Mouse (Mus musculus): ENCODE data around the gene Kansl2. TPM values are rescaled to one million over a fixed set of nuclear protein-coding genes. Genes with fewer than 3 reads are reported as not detected.

Gene Kansl2
- polyA plus RNA-seq, 1 experiment from 2014 or later, result 32.0 TPM

- Histone ChIP-seq H3K9ac (no peak overlapping the region), H3K4me3 (replicated peaks) (no peak overlapping the region), H3K36me3 (replicated peaks) (no peaks in the 10 kb centered on the region), H3K27me3 (no peaks in the 10 kb centered on the region), H3K9me3 (replicated peaks) (no peaks in the 10 kb centered on the region), H3K4me2 (no peak overlapping the region), H3K27ac (replicated peaks) (no peak overlapping the region), H3K4me1 (replicated peaks) (no peaks in the 10 kb centered on the region)
- ATAC-seq (ENCODE audit: insufficient read depth), result no peak
- WGBS (ENCODE audit: insufficient replicate concordance), result 53% methylated on average over 2 of the region's 2 CpGs
Measured at GRCm38 (mm10) chr15:98491332-98491731, 42.7 kb downstream of the Kansl2 start.

- no peak for ATAC-seq (ENCODE audit: insufficient read depth)
- WGBS (ENCODE audit: insufficient replicate concordance), result 47% methylated on average over 8 of the region's 8 CpGs
- Histone ChIP-seq H3K36me3 (replicated peaks) (no peaks in the 10 kb centered on the region), H3K9ac (no peak overlapping the region), H3K4me1 (replicated peaks) (no peaks in the 10 kb centered on the region), H3K9me3 (replicated peaks) (no peaks in the 10 kb centered on the region), H3K4me3 (replicated peaks) (no peak overlapping the region), H3K27me3 (no peaks in the 10 kb centered on the region), H3K4me2 (no peak overlapping the region), H3K27ac (replicated peaks) (no peak overlapping the region)
Measured at GRCm38 (mm10) chr15:98486433-98487021, 47.5 kb downstream of the Kansl2 start.

GRCm38 (mm10) chr15:98483907-98484886, 49.9 kb downstream of the Kansl2 start:
- no peaks in the 10 kb centered on the region for H3K36me3 ChIP-seq (replicated peaks)
- no peaks in the 10 kb centered on the region for H3K9me3 ChIP-seq (replicated peaks)
- H3K4me2 ChIP-seq, result no peak overlapping the region
- H3K27ac ChIP-seq (replicated peaks), result no peak overlapping the region
- no peak overlapping the region for H3K9ac ChIP-seq
- H3K27me3 ChIP-seq, result no peaks in the 10 kb centered on the region
- no peaks in the 10 kb centered on the region for H3K4me1 ChIP-seq (replicated peaks)
- 31% methylated on average over 18 of the region's 18 CpGs for WGBS (ENCODE audit: insufficient replicate concordance)
- H3K4me3 ChIP-seq (replicated peaks), result no peak overlapping the region
- ATAC-seq (ENCODE audit: insufficient read depth), result no peak

- H3K4me3 ChIP-seq (replicated peaks), result no peak within 1 kb of the TSS
- WGBS (ENCODE audit: insufficient replicate concordance), result 48% methylated on average over 3 of the region's 3 CpGs
- H3K9ac ChIP-seq, result no peak within 1 kb of the TSS
- ATAC-seq (ENCODE audit: insufficient read depth), result no peak
- H3K27ac ChIP-seq (replicated peaks), result no peak within 1 kb of the TSS
- H3K36me3 ChIP-seq (replicated peaks), result no peaks in the 10 kb centered on the region
- H3K27me3 ChIP-seq, result no peaks in the 10 kb centered on the region
- H3K4me2 ChIP-seq, result no peak within 1 kb of the TSS
- H3K4me1 ChIP-seq (replicated peaks), result no peaks in the 10 kb centered on the region
- H3K9me3 ChIP-seq (replicated peaks), result no peaks in the 10 kb centered on the region
Measured at GRCm38 (mm10) chr15:98482701-98483100, 51.4 kb downstream of the Kansl2 start, which contains the start of gene Lalba. TSS of gene Lalba (minus strand) at chr15:98482721.

- no peak for ATAC-seq (ENCODE audit: insufficient read depth)
- no peak overlapping the region for H3K4me3 ChIP-seq (replicated peaks)
- H3K27me3 ChIP-seq, result no peaks in the 10 kb centered on the region
- H3K36me3 ChIP-seq (replicated peaks), result no peaks in the 10 kb centered on the region
- H3K9ac ChIP-seq, result no peak overlapping the region
- no peaks in the 10 kb centered on the region for H3K9me3 ChIP-seq (replicated peaks)
- WGBS (ENCODE audit: insufficient replicate concordance), result 58% methylated on average over 7 of the region's 7 CpGs
- no peak overlapping the region for H3K27ac ChIP-seq (replicated peaks)
- no peak overlapping the region for H3K4me2 ChIP-seq
- no peaks in the 10 kb centered on the region for H3K4me1 ChIP-seq (replicated peaks)
Measured at GRCm38 (mm10) chr15:98479568-98480102, 54.4 kb downstream of the Kansl2 start.

GRCm38 (mm10) chr15:98476281-98476680, 57.8 kb downstream of the Kansl2 start:
- no peaks in the 10 kb centered on the region for H3K36me3 ChIP-seq (replicated peaks)
- H3K4me2 ChIP-seq, result no peak overlapping the region
- no peak for ATAC-seq (ENCODE audit: insufficient read depth)
- no peak overlapping the region for H3K27ac ChIP-seq (replicated peaks)
- no peak overlapping the region for H3K4me3 ChIP-seq (replicated peaks)
- no peaks in the 10 kb centered on the region for H3K9me3 ChIP-seq (replicated peaks)
- H3K9ac ChIP-seq, result no peak overlapping the region
- H3K27me3 ChIP-seq, result no peaks in the 10 kb centered on the region
- 68% methylated on average over 5 of the region's 5 CpGs for WGBS (ENCODE audit: insufficient replicate concordance)
- no peaks in the 10 kb centered on the region for H3K4me1 ChIP-seq (replicated peaks)

- WGBS (ENCODE audit: insufficient replicate concordance), result 41% methylated on average over 10 of the region's 10 CpGs
- H3K4me1 ChIP-seq (replicated peaks), result no peaks in the 10 kb centered on the region
- no peak overlapping the region for H3K9ac ChIP-seq
- no peak for ATAC-seq (ENCODE audit: insufficient read depth)
- no peaks in the 10 kb centered on the region for H3K36me3 ChIP-seq (replicated peaks)
- H3K9me3 ChIP-seq (replicated peaks), result no peaks in the 10 kb centered on the region
- no peak overlapping the region for H3K27ac ChIP-seq (replicated peaks)
- no peak overlapping the region for H3K4me3 ChIP-seq (replicated peaks)
- H3K27me3 ChIP-seq, result no peaks in the 10 kb centered on the region
- H3K4me2 ChIP-seq, result no peak overlapping the region
Measured at GRCm38 (mm10) chr15:98475382-98475781, 58.7 kb downstream of the Kansl2 start.

GRCm38 (mm10) chr15:98474958-98475357, 59.1 kb downstream of the Kansl2 start:
- no peak for ATAC-seq (ENCODE audit: insufficient read depth)
- H3K36me3 ChIP-seq (replicated peaks), result no peaks in the 10 kb centered on the region
- 67% methylated on average over 10 of the region's 10 CpGs for WGBS (ENCODE audit: insufficient replicate concordance)

GRCm38 (mm10) chr15:98471539-98471938, 62.5 kb downstream of the Kansl2 start:
- no peaks in the 10 kb centered on the region for H3K9me3 ChIP-seq (replicated peaks)
- no peaks in the 10 kb centered on the region for H3K27me3 ChIP-seq
- H3K4me1 ChIP-seq (replicated peaks), result no peaks in the 10 kb centered on the region
- no peak overlapping the region for H3K27ac ChIP-seq (replicated peaks)
- ATAC-seq (ENCODE audit: insufficient read depth), result no peak
- 76% methylated on average over 13 of the region's 13 CpGs for WGBS (ENCODE audit: insufficient replicate concordance)
- H3K9ac ChIP-seq, result no peak overlapping the region
- H3K4me3 ChIP-seq (replicated peaks), result no peak overlapping the region
- no peaks in the 10 kb centered on the region for H3K36me3 ChIP-seq (replicated peaks)
- H3K4me2 ChIP-seq, result no peak overlapping the region

More at GRCm38 (mm10) chr15:98474958-98475357, 59.1 kb downstream of the Kansl2 start:
- no peaks in the 10 kb centered on the region for H3K4me1 ChIP-seq (replicated peaks)
- no peak overlapping the region for H3K27ac ChIP-seq (replicated peaks)
- no peak overlapping the region for H3K4me3 ChIP-seq (replicated peaks)
- no peak overlapping the region for H3K9ac ChIP-seq
- no peaks in the 10 kb centered on the region for H3K27me3 ChIP-seq
- H3K4me2 ChIP-seq, result no peak overlapping the region
- H3K9me3 ChIP-seq (replicated peaks), result no peaks in the 10 kb centered on the region

- 64% methylated on average over 4 of the region's 4 CpGs for WGBS (ENCODE audit: insufficient replicate concordance)
Measured at GRCm38 (mm10) chr15:98469596-98469995, 64.5 kb downstream of the Kansl2 start, which contains the start of gene OR5BS1P. TSS of gene OR5BS1P (plus strand) at chr15:98469896.

More at GRCm38 (mm10) chr15:98469596-98469995, 64.5 kb downstream of the Kansl2 start, which contains the start of gene OR5BS1P:
- H3K27me3 ChIP-seq, result no peaks in the 10 kb centered on the region
- no peaks in the 10 kb centered on the region for H3K9me3 ChIP-seq (replicated peaks)
- H3K4me2 ChIP-seq, result no peak within 1 kb of the TSS
- no peaks in the 10 kb centered on the region for H3K4me1 ChIP-seq (replicated peaks)
- H3K9ac ChIP-seq, result no peak within 1 kb of the TSS
- H3K27ac ChIP-seq (replicated peaks), result no peak within 1 kb of the TSS
- H3K36me3 ChIP-seq (replicated peaks), result no peaks in the 10 kb centered on the region
- ATAC-seq (ENCODE audit: insufficient read depth), result no peak
- no peak within 1 kb of the TSS for H3K4me3 ChIP-seq (replicated peaks)
